Mouse (Mus musculus) heart, embryonic 14.5 days (tissue): Measurements from ENCODE around the gene Higd1b. TPM values are rescaled to one million over a fixed set of nuclear protein-coding genes. Genes with fewer than 3 reads are reported as not detected.

Experiments
- ATAC-seq: fragments of 200-750 bp; cut with Nextera tagmentation; 2 replicates; pipeline ENCODE4 v1.8.0; 2017; ENCODE audit warnings: low read depth, moderate TSS enrichment; ENCODE audit not compliant: insufficient number of reproducible peaks, insufficient read depth, low FRiP score
- H3K27ac ChIP-seq, 2 experiments: fragments of 200-500 bp in 1 of 2; fragments of 300-500 bp in 1 of 2; sonication (generic) in 1 of 2; replicated peaks in 1 of 2; 2 replicates each; pipeline ENCODE4 v1.5.1; 2012 to 2014; ENCODE audit warnings: low read depth in 2 of 2, low read length in 2 of 2, control low read depth in 1 of 2, mild to moderate bottlenecking in 1 of 2, mixed read lengths in 1 of 2; ENCODE audit not compliant: control insufficient read depth in 1 of 2, insufficient read depth in 1 of 2
- H3K27me3 ChIP-seq: fragments of 300-500 bp; sonication (generic); 2 replicates; pipeline ENCODE4 v1.6.1; 2014; ENCODE audit warnings: mild to moderate bottlenecking, low read length, control low read depth; ENCODE audit not compliant: control insufficient read depth, insufficient read depth
- H3K36me3 ChIP-seq: fragments of 300-500 bp; sonication (generic); 2 replicates; pipeline ENCODE4 v1.6.1; 2014; ENCODE audit warnings: mild to moderate bottlenecking, control low read depth, low read length, mixed read lengths; ENCODE audit not compliant: control insufficient read depth, insufficient read depth
- H3K4me1 ChIP-seq, 2 experiments: fragments of 200-500 bp in 1 of 2; fragments of 300-500 bp in 1 of 2; sonication (generic) in 1 of 2; 2 replicates each; pipeline ENCODE4 v1.6.1; 2012 to 2014; ENCODE audit warnings: low read length in 2 of 2, control low read depth in 1 of 2, mixed read lengths in 1 of 2; ENCODE audit not compliant: control insufficient read depth in 2 of 2, insufficient read depth in 2 of 2
- H3K4me2 ChIP-seq: fragments of 300-500 bp; sonication (generic); 2 replicates; pipeline ENCODE4 v1.6.1; 2014; ENCODE audit warnings: mild to moderate bottlenecking, low read length
- H3K4me3 ChIP-seq, 2 experiments: fragments of 200-500 bp in 1 of 2; fragments of 300-500 bp in 1 of 2; sonication (generic) in 1 of 2; 2 replicates each; pipeline ENCODE4 v1.5.1; 2012 to 2014; ENCODE audit warnings: low read length in 2 of 2, mild to moderate bottlenecking in 2 of 2, control low read depth in 1 of 2, low read depth in 1 of 2, moderate library complexity in 1 of 2; ENCODE audit not compliant: control insufficient read depth in 1 of 2, insufficient read depth in 1 of 2
- H3K9ac ChIP-seq: fragments of 300-500 bp; sonication (generic); 2 replicates; pipeline ENCODE4 v1.6.1; 2014; ENCODE audit warnings: mild to moderate bottlenecking, low read length
- H3K9me3 ChIP-seq: fragments of 300-500 bp; sonication (generic); 2 replicates; pipeline ENCODE4 v1.6.1; 2016; ENCODE audit warnings: low read length, control low read depth; ENCODE audit not compliant: control insufficient read depth
- WGBS: fragments of 180-500 bp; shearing (Covaris S2); extraction: QIAGEN DNeasy Blood & Tissue Kit; methylation state at CpG from one replicate; pipeline ENCODE4 v1.1.7; 2014; 5-methylcytosine and 5-hydroxymethylcytosine counted together
- polyA plus RNA-seq: library from polyadenylated mRNA; unstranded; fragments of >200 nt; fragmentation: Nextera tagmentation; extraction: Ambion mirVana; gene quantifications from 2 replicates; pipeline ENCODE4 v1.2.1, GENCODE M21; 2014

Higd1b gene
- 0.61 and 0.67 TPM in 2 replicates for polyA plus RNA-seq

DNA sequence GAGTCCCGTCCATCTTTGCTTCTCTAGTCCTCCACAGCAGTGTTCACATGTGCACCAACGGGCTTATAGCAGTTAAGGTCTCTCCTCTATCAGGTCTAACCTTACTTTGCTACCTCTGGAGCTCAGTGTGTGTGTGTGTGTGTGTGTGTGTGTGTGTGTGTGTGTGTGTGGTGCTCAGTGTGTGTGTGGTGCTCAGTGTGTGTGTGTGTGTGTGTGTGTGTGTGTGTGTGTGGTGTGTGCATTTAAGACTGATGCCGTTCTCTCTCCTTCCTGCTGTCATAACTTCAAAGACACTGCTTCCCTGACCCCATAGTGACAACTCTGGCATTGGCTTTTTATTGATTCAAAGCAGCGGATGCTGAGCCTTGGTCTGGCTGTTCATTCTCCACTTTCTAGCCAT is at the start of gene Higd1b:
Gene Higd1b, plus strand, starts transcription at position 301 of the 400 bp plus-strand sequence.
- 80% methylated on average over 4 of the region's 4 CpGs for WGBS
- Histone ChIP-seq H3K27me3 (no peaks in the 10 kb centered on the region), H3K4me3 (no peak within 1 kb of the TSS), H3K4me1 (peaks cover 3 to 4% of the 10 kb centered on the region in 2 experiments; a peak in 3 of 4 replicates), H3K4me2 (no peak within 1 kb of the TSS), H3K9ac (no peak within 1 kb of the TSS), H3K36me3 (peaks cover 44% of the 10 kb centered on the region), H3K9me3 (no peaks in the 10 kb centered on the region), H3K27ac (no peak within 1 kb of the TSS)
- ATAC-seq = no peak

DNA sequence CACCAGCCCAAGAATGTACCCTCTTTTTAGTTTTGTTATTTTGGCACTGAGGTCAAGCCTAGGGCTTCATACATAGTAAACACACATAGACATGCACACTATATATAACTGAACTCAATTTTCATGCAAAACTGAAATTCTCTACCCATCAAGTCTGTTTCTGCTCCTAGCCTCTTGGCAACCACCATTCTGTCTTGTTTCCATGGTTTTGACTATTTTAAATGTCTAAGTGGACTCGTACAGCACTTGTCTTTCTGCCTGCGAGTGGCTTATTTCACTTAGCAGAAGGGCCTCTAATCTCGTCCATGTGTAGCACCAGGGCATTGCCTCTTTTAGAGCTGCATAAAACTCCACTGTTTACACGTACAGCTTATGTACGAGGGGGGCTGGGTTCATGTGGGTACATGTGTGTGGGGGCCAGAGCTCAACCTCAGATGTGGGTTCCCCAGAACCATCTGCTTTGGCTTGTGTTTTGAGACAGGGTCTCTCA is 47.9 kb upstream of the Higd1b start:
- Histone ChIP-seq H3K9me3 (no peaks in the 10 kb centered on the region), H3K4me3 (no peak overlapping the region), H3K4me1 (peaks cover 38 to 61% of the 10 kb centered on the region in 2 experiments), H3K27ac (peak overlapping the region; percentile 14 to 29; a peak in 1 of 4 replicates), H3K36me3 (no peaks in the 10 kb centered on the region), H3K27me3 (no peaks in the 10 kb centered on the region), H3K9ac (no peak overlapping the region), H3K4me2 (no peak overlapping the region)
- 37% methylated on average over 5 of the region's 5 CpGs for WGBS
- ATAC-seq = no peak

DNA sequence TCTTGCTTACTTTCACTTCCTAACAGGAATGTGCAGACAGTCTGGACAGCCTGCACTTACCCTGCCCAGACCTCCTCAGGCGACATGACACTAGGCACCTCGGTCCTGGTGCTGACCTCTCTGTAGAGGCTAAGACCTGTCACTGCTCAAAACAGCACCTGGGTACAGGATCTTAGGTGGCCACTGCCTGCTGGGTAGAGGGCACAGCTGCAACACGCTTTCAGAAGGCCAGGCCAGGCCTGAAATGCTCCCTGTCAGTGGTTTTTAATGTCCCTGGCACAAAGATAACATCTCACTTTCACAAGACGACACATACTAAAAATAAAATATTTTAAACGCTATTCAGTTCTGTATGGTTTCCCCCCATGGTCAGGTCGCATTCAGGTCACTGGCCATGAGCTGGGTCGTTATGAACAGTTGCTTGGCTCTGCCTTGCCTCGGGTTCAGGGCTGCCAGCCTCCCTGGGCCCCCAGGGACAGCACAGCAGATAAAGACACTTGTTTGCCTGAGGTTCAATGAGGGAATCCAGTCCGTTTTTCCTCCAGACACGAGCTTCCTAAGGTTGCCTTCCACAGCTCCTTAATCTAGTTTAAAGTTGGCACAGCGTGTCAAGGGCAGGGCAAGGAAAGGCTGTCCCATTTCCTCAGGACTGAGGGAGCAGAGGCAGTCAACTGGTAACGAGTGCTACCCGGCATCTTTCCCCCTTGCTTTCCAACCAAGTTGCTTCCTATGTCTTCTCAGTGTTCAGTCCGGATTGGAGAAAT is 43.8 kb upstream of the Higd1b start:
- Histone ChIP-seq H3K36me3 (peaks cover 6% of the 10 kb centered on the region), H3K27ac (peak overlapping the region; percentile 79 to 84), H3K4me2 (peak overlapping the region; percentile 49), H3K4me1 (peaks cover 32 to 65% of the 10 kb centered on the region in 2 experiments), H3K9ac (peak overlapping the region; percentile 49; the same call in 1 of the 2 replicates), H3K4me3 (no peak overlapping the region), H3K27me3 (no peaks in the 10 kb centered on the region), H3K9me3 (no peaks in the 10 kb centered on the region)
- WGBS = 17% methylated on average over 14 of the region's 14 CpGs
- no peak for ATAC-seq

DNA sequence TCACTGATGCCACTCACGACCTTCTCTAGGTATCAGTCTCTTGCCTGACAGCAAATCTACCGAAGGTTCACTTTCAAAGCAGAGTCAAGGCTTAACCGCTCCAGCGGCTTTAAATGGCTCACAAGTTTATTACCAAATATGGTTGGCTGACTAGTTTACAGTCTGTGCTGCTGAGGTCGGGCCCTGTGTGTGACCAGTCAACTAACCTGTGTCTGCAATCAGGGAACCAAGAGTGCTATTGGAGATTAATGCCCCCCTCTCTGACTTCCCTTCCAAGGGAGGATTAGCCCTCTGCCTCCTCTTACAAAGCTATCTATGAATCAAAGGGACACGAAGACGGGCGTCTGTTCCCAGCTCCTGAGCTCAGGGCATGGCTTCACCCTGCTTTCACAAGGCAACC is 41.5 kb upstream of the Higd1b start:
- Histone ChIP-seq H3K9ac (peak overlapping the region; percentile 38; the same call in 1 of the 2 replicates), H3K27ac (peak overlapping the region; percentile 61 to 71), H3K27me3 (no peaks in the 10 kb centered on the region), H3K4me1 (peaks cover 27 to 50% of the 10 kb centered on the region in 2 experiments), H3K4me3 (no peak overlapping the region), H3K9me3 (no peaks in the 10 kb centered on the region), H3K4me2 (peak overlapping the region; percentile 7), H3K36me3 (peaks cover 28% of the 10 kb centered on the region)
- 21% methylated on average over 8 of the region's 8 CpGs for WGBS
- no peak for ATAC-seq

DNA sequence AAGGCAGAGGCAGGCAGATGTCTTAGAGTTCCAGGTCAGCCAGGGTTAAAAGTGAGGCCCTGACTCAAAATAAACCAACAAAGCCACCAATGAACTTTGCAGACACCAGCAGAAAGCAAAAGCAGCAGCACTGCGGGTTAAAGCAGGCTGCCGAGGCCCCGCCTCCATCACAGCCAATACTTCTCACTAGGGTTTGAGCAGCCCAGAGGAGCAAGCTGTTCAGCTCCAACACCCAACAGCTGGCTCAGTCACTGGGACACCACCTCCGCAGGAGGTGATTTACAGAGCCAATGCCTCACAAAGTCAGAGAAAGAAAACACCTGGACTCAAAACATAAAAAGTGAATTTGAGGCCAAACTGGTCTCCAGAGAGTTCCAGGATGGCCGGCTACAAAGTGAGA is 32.2 kb upstream of the Higd1b start:
- H3K9me3 ChIP-seq = no peaks in the 10 kb centered on the region
- no peak overlapping the region for H3K4me3 ChIP-seq
- peaks cover 9 to 26% of the 10 kb centered on the region in 2 experiments for H3K4me1 ChIP-seq
- H3K36me3 ChIP-seq = peaks cover 70% of the 10 kb centered on the region
- H3K4me2 ChIP-seq = no peak overlapping the region
- H3K27ac ChIP-seq = no peak overlapping the region
- H3K9ac ChIP-seq = no peak overlapping the region
- H3K27me3 ChIP-seq = no peaks in the 10 kb centered on the region
- ATAC-seq = no peak
- WGBS = 71% methylated on average over 5 of the region's 5 CpGs

DNA sequence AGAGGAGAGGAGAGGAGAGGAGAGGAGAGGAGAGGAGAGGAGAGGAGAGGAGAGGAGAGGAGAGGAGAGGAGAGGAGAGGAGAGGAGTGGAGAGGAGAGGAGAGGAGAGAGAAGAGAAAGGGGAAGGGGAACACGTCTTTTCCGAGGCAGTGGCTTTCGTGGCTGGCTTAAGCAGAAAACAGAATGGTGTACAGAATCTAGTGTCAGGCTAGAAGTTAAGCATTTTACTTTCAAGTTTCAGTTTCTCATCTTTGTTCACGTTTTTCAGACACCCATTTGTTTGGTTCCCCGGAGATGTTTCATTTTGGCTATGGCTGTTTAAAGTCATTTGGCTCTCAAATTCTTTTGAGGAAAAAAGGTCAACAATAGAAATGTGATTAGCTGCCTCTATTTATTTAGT is 27.4 kb upstream of the Higd1b start:
- Histone ChIP-seq H3K4me3 (no peak overlapping the region), H3K4me1 (peaks cover 8 to 29% of the 10 kb centered on the region in 2 experiments), H3K27me3 (no peaks in the 10 kb centered on the region), H3K27ac (0 out of 4 replicates have a peak overlapping the region, but pooled peaks of 1 of the 2 experiments have one; percentile 22), H3K9ac (no peak overlapping the region), H3K4me2 (no peak overlapping the region), H3K36me3 (peaks cover 34% of the 10 kb centered on the region), H3K9me3 (no peaks in the 10 kb centered on the region)
- no peak for ATAC-seq
- 68% methylated on average over 5 of the region's 5 CpGs for WGBS

DNA sequence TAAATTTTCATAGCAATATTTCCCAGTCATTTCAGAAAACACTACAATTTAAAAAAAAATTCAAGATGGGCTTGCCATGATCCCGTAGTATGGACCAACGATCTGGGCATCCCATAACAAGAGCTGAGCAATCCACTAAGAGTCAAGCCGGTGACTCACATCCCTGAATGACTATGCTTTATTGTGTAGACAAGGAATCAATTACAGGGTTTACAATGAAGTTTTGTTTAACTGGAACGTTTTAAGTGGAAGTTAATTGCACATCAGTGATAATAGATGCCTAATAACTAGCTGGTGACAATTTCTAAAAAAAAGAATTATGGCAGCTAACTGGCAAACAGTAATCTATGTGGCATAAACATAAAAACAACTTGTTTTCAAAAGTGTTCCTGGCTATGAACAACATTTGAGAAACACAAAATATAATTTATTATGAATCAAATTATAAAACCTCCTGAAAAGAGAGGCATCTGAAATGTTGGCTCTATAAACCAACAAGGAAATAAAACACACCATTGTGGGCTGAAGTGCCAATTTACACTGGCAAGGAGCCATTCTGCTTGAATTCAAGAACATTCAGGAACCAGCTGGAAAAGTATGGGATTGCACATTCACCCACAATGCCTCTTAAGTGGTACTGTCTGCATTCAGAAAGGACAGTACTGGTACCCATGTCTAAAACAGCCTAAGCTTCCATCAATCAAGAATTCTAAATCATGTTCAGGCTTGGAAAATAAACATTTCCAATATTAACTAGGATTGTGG is 24.7 kb upstream of the Higd1b start:
- no peak for ATAC-seq
- Histone ChIP-seq H3K9me3 (no peaks in the 10 kb centered on the region), H3K4me1 (peaks cover 8 to 40% of the 10 kb centered on the region in 2 experiments), H3K36me3 (peaks cover 13% of the 10 kb centered on the region), H3K9ac (no peak overlapping the region; the same call in 1 of the 2 replicates), H3K27me3 (no peaks in the 10 kb centered on the region), H3K4me3 (no peak overlapping the region), H3K27ac (peak overlapping the region in 1 of 2 experiments; percentile 2; a peak in 1 of 4 replicates), H3K4me2 (no peak overlapping the region)
- 57% methylated on average over 4 of the region's 4 CpGs for WGBS
